Mouse (Mus musculus) MEL-GATA-1-ER (cell line): ENCODE results near the gene Ttpal.

ENCODE experiments used
- DNase-seq: peaks from one replicate; pipeline ENCODE4 v3.0.0-alpha.2; 2012; ENCODE audit warnings: low read depth; ENCODE audit errors: extremely low read depth

Gene Ttpal

DNA sequence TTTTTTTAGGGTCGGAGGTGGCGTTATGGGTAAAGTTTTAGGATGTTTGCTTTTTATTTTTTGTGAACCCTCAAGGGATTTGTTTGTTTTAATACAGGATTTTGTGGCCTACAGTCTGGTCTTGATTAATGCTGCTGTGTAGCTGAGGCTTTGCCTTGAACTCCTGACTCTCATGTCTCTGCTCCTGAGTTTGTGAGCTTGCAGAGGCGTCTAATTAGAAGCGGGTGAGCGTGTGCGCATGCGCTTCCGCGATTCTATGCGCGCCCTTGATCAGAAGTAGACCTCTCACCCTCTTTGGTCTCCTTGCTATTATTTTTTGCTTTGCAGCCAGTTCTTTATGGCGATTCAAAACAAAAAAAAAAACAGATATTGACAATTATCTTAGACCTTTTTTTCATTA is 57.3 kb downstream of the Ttpal start:
- DNase-seq: peak; percentile 63

DNA sequence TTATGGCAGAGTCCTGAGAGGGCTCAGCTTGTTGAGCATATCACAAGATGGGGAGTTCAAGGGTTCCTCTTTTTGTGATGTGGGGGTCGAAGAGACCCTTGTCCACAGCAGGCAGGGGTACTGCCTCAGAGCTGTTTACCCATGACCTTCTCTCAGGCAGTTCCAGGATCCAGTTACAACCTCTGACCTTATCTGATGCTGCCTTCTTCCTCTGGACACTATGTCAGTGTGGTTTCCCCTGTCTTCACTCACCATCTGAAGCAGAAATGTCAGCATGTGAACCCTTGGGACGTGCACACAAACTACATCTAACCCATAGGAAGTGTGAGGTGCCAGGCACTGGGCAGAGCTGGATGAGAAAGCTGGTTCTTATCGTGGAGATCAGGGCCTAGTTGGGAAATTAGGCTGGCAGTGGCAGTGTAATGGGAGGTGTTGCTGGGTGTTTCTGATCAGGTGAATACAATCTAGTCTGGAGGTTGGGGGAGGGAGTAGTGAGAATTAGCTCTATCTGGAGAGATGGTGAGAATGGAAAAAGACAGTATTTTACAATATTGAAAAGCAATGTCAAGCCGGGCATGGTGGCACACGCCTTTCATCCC is 58.1 kb downstream of the Ttpal start:
- DNase-seq: no peak

DNA sequence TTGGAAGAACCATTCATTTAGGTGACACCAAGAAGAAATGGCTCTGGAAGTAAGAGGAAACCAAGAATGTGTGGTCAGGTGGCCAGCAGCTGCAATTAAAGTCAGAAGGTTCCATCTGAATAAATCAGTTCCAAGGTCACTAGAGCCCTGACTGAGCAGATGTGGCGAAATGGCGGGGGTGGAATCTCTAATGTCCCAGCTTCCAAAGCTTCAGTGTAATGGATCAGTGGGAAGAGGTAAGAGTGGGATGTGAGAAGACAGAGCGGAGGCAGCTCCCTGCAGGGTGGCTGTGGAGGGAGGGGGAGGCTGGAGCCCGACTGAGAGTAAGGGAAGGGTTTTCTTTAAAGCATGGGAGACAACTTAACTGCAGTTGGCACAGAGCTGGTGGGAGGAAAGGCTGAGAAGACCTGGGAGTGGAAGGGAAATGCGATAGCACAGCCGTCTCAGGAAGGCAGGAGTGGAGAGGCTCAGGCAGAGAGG is 59.3 kb downstream of the Ttpal start:
- DNase-seq: no peak

DNA sequence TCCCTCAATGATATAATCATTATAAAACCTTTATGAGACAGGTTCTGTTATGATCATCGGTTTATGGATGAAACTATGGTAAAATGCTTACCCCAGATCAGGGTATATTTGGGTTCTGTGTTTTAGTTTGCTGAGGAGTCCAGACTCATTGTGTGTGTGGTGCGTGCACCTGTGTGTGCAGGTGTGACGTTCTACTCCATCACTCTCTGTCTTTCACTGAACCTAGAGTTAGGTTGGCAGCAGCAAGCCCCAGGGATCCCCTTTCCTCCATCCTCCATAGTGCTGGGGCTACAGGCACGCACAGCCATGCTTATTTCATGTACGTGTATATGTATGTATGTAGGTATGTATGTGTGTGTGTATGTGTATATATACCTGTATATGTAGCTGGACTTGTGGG is 60.0 kb downstream of the Ttpal start:
- DNase-seq: no peak

DNA sequence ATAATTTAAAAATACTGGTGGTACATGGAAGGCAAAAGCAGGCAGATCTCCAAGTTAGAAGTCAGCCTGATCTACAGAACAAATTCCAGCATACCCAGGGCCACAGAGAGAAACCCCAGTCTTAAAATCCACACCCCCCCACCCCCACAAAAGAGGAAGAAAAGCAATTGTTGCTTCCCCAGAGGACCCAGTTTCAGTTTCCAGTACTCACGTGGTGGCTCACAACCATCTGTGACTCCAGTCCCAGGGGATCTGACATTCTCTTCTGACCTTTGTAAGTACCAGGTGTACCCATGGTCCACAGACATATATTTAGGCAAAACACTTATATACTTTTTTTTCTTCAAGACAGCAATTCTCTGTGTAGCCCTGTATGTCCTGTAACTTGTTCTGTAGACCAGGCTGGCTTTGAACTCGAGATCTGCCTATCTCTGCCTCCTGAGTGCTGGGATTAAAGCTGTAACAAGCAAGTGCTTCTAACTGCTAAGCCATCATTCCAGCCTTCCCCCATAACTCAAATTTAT is 60.6 kb downstream of the Ttpal start:
- DNase-seq: no peak

DNA sequence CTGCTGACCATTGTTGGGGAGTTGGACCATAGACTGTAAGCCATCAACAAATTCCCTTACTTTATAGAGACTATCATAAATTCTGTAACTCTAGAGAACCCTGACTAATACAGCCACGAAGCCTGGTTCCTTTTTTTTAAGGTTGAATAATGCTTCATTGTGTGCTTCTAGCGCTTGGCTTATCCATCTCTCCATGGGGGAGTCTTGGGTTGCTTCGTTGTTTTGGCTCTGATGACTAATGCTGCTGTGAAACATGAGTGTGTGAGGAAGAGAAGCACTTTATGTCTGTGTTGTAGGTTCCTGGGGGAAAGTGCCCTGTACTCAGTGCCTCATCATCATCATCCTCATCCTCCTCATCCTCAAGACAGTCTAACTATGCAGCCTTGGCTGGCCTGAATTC is 61.8 kb downstream of the Ttpal start:
- no peak for DNase-seq

DNA sequence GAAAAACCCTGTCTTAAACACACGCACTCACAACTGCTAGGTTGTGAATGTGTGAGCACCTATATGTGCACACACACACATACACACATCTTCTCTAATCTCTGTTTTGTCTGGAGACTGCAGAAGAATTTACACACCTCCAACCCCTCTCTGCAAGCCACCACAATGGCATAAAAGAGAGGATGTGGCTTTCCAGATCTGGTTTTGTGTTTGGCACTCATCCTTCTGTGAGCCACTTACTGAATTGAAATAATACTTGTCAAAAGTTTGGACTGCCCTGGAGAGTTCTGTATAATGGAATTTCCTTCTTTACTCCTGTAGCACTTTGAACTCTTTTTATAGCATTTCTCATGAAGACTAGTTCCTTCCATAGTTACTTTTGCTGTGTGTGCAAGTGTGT is 64.9 kb downstream of the Ttpal start:
- no peak for DNase-seq
